Mouse (Mus musculus): ENCODE data around the gene Zfp628. TPM values are rescaled to one million over a fixed set of nuclear protein-coding genes. Genes with fewer than 3 reads are reported as not detected.

Zfp628 gene
- polyA plus RNA-seq (2017; shearing (Covaris generic)) = 1.6 TPM

DNA sequence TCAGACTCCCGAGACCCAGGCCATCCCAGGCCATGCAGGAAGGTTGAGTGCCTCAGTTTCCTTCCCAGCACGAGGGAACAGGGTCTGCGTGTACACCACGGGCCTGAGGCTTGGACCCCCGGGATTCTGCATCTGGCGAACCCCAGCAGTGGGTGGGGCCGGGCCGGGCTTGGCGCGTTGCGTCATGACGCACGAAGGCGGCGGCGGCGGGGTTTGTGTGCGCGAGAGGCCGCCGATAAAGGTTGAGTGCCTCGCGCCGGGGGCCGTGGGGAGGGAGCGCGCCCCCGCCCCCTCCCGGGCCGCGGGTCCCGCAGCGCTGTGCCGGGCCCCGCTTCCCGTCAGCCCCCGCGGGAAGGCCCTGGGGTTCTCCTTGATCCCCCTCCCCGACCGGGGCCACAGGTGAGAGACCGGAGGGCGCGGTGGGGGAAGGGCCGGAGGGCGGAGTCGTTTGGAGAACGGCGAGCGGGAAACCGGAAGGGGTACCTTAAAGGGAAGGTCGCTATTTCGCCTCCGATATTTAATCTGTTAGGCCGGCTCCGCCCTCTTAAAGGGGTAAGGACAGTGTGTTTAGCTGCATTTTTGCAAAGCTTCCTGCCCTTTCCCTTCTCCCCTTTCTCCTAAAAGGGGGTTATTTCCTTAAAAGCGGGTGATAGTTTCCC is at the start of gene Zfp628:
TSS of gene Zfp628 (plus strand) at position 211 of the 659 bp plus-strand sequence.

DNA sequence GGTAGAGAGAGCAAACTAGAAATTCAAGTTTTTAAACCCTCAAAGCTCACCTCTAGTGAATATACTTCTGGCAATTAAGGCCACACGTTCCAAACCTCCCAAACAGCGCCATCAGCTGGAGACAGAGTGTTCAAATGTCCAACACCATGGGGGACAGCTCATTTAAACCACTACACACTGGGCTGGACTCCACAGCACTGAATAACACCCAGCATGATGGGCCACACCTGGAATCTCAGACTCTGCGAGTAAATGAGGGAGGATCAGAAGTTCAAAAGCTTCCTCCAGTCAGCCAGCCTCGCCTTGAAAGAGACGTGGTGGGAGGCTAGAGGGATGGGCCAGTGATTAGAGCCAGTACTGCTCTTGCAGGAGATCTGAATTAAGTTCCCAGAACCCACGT is 44.9 kb upstream of the Zfp628 start, which contains the start of gene Isoc2b:
TSS of gene Isoc2b (minus strand) at position 126 of the 400 bp plus-strand sequence.

DNA sequence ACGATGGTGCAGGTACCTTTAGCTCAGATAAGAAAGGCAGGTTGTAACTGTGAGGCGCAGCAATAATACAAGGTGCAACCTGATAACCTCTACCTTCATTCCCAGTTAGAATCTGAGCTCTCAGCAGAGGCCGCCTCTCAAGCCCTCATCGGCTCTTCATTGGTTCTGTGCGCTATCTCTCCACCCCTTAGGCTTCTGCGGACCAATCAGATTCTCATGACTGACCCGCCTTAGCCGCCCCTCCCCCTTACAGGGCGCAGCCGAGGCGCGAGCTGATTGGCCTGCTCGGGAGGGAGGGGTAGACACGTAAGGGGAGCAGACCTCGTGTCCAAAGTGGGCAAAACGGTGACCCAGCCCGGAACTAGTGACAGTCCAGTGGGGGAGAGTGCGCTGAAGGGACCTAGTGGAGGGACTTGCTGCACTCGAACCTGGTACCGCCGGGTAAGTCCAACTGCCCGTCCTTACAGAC is 38.2 kb upstream of the Zfp628 start, which contains the start of gene Isoc2a:
TSS of gene Isoc2a (plus strand) at position 401 of the 469 bp plus-strand sequence.

DNA sequence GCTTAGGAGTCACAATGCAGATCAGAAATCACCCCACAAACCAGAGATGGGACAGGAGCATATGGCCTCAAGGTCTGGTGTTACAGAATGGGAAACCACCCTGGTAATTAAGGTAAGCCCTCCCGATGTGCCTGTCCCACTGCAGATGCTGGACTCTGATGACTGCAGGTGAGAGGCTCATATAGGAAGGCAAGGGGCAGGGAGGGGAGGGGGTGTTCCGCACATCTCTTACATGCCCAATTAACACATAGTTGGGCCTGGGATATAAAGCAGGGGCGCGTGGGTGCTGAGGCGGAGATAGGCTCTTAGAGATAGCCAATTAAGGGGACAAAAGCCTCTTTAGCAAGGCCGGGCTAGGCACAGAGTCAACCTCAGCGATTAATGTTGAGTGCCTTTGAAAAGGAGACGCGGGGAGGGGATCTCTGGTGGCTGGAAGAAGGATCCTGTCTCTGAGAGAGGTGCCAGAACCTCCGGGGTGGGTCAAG is 8.5 kb upstream of the Zfp628 start, which contains the start of gene Gm36210:
TSS of gene Gm36210 (minus strand) at position 51 of the 485 bp plus-strand sequence.

DNA sequence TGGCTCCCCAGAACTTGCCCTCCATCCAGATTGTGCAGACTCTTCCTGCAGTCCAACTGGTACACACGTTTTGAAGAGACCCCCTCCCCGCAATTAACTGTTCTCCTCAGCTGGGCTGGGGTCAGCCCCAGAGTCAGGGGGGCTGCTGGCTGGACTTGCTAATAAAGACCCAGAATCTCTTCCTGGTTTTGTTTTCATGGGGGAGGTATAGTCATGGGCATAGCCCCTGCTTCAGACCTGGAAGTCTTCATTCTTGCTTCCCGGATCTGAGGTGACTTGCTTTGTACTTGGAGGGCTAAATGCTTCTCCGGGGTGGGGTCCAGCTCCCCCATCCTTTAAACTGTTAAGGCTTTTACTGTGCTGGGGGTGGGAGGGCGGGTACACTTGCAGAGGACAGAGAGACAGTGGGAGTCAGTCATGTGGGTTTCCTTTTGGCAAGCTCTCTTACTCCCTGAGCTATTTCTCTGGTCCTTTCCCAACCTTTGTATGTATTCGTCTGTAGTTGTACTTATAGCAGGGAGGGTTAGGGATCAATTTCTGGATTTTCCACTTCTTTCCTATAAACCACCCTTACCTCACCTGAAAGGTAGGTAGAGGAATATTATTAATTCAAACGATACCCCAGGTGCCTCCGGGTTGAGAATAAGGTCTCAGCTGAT is 6.9 kb downstream of the Zfp628 start, which contains the start of gene Nat14:
TSS of gene Nat14 (plus strand) at position 205 of the 659 bp plus-strand sequence.

DNA sequence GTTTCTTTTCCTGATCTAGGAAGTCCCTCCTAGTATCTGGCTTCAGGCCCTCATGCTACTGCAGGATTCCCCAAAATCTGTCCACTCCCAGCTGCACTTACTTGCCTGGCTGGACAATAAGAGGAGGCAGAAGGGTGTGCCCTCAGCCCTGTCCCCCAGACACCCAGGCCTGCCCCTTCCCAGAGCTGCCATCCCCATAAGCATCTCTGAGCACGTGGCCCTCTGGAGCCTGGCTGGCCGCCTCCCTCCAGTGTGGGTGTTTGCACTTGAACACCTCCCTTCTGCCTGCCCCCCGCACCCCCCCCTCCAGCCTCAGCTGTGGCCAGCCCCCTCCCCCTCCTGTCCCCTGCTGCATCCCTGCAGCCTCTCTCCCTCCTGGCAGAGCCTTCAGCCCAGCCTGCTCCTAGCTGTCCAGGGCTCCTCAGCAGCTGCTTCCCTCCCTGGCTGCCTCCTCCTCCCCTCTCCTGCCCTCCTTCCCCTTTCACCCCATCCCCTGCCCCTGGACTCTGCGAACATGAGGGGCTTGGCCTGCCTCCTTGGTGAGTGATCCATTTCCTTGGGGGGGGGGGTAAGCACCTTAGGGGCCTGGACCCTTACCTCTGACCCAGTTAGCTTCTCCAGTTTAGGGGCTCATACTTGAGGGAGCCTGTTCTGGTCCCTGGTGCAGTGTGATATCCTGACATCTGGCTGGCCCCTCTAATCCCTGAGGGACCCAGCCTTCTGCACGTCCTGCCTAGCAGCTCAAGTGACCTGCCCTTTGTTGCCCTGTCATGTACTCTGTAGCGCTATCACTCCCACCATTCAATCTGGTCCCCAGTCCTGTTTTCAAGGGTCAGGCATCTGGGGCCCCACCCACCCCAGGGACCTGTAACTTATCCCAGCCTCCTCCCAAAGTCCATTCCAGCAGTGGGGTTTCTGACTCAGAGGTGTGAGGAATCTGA is 10.7 kb downstream of the Zfp628 start, which contains the start of gene Ssc5d:
TSS of gene Ssc5d (plus strand) at position 345 of the 941 bp plus-strand sequence.

DNA sequence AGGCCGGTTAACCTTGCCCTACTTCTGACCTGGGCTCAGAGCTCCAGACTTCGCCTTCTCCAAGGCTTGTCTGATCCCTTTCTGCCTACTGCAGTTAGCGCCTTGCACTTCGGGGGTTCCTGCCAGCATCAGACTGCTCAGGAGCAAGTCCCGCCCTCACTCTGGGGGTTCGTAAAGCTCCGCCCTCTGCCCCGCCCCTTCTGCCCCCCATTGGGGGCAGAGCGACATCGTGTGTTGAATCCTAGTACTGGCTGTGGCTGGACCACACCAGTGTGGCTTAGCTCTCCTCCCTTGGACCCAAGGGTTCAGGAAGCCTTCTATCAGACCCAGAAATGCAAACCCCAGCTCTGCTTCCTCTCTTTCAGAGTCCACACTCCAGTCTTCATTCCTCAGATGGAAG is 49.3 kb downstream of the Zfp628 start, which contains the start of gene Sbk2:
TSS of gene Sbk2 (minus strand) at position 135 of the 400 bp plus-strand sequence.

DNA sequence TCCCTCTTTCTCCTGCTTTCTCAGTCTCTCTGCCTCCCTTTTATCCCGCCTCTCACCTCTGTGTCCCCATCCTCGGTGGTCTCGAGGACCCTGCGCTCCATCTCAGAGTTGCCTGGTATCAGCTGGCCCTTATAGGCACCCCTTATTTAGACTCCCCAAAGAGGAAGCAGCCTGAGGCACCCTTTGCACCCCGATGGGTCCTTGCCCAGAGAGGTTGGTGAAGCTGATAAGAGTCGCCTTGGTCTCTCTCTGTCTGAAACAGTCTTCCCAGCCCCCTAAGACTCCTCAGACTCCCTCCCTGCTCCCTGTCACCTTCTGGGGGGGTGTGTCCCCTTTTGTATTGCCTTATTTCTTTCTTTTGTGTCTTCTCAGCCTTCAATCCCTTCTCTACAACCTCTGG is 56.1 kb downstream of the Zfp628 start, which contains the start of gene Sbk3:
TSS of gene Sbk3 (minus strand) at position 101 of the 400 bp plus-strand sequence.

Other genes starting within 250 kb of the Zfp628 start
- gene Hspbp1, start 230.1 kb upstream of the Zfp628 start, polyA plus RNA-seq (2017; shearing (Covaris generic)) = 82.1 TPM
- not detected for gene Brsk1, start 224.6 kb upstream of the Zfp628 start, polyA plus RNA-seq (2017; shearing (Covaris generic))
- gene Tmem150b, start 190.0 kb upstream of the Zfp628 start, polyA plus RNA-seq (2017; shearing (Covaris generic)) = 0.10 TPM
- gene Kmt5c, start 175.1 kb upstream of the Zfp628 start, polyA plus RNA-seq (2017; shearing (Covaris generic)) = 49.9 TPM
- gene Cox6b2, start 162.1 kb upstream of the Zfp628 start, polyA plus RNA-seq (2017; shearing (Covaris generic)) = 3.0 TPM
- gene Fam71e2, start 143.9 kb upstream of the Zfp628 start, polyA plus RNA-seq (2017; shearing (Covaris generic)) = not detected
- gene Il11, start 132.4 kb upstream of the Zfp628 start, polyA plus RNA-seq (2017; shearing (Covaris generic)) = not detected
- not detected for gene Tmem190, start 132.3 kb upstream of the Zfp628 start, polyA plus RNA-seq (2017; shearing (Covaris generic))
- 1.3 TPM for gene Tmem238, start 125.6 kb upstream of the Zfp628 start, polyA plus RNA-seq (2017; shearing (Covaris generic))
- 423 TPM for gene Rpl28, start 122.3 kb upstream of the Zfp628 start, polyA plus RNA-seq (2017; shearing (Covaris generic))
- gene Ube2s, start 102.6 kb upstream of the Zfp628 start, polyA plus RNA-seq (2017; shearing (Covaris generic)) = 105 TPM
- not detected for gene Shisa7, start 70.5 kb upstream of the Zfp628 start, polyA plus RNA-seq (2017; shearing (Covaris generic))
- gene Isoc2b, start 45.0 kb upstream of the Zfp628 start, polyA plus RNA-seq (2017; shearing (Covaris generic)) = 43.7 TPM
- gene Isoc2a, start 38.1 kb upstream of the Zfp628 start, polyA plus RNA-seq (2017; shearing (Covaris generic)) = 0.53 TPM
- not detected for gene Gm36210, start 8.7 kb upstream of the Zfp628 start, polyA plus RNA-seq (2017; shearing (Covaris generic))
- gene Nat14, start 6.8 kb downstream of the Zfp628 start, polyA plus RNA-seq (2017; shearing (Covaris generic)) = 0.90 TPM
- gene Ssc5d, start 10.6 kb downstream of the Zfp628 start, polyA plus RNA-seq (2017; shearing (Covaris generic)) = not detected
- 0.84 TPM for gene Sbk2, start 49.2 kb downstream of the Zfp628 start, polyA plus RNA-seq (2017; shearing (Covaris generic))
- gene Sbk3, start 56.0 kb downstream of the Zfp628 start, polyA plus RNA-seq (2017; shearing (Covaris generic)) = not detected
- 13.5 TPM for gene Zfp579, start 80.9 kb downstream of the Zfp628 start, polyA plus RNA-seq (2017; shearing (Covaris generic))
- 34.1 TPM for gene Zfp524, start 99.2 kb downstream of the Zfp628 start, polyA plus RNA-seq (2017; shearing (Covaris generic))
- 39.2 TPM for gene Fiz1, start 99.5 kb downstream of the Zfp628 start, polyA plus RNA-seq (2017; shearing (Covaris generic))
- gene Gm44973, start 100.3 kb downstream of the Zfp628 start, polyA plus RNA-seq (2017; shearing (Covaris generic)) = 5.7 TPM
- gene Zfp865, start 105.2 kb downstream of the Zfp628 start, polyA plus RNA-seq (2017; shearing (Covaris generic)) = 6.2 TPM
- gene Ccdc106, start 105.3 kb downstream of the Zfp628 start, polyA plus RNA-seq (2017; shearing (Covaris generic)) = not detected
- gene 4632433K11Rik, start 118.9 kb downstream of the Zfp628 start, polyA plus RNA-seq (2017; shearing (Covaris generic)) = not detected
- 3.7 TPM for gene Zfp784, start 123.2 kb downstream of the Zfp628 start, polyA plus RNA-seq (2017; shearing (Covaris generic))
- gene Zfp580, start 136.3 kb downstream of the Zfp628 start, polyA plus RNA-seq (2017; shearing (Covaris generic)) = 1.1 TPM
- gene U2af2, start 146.9 kb downstream of the Zfp628 start, polyA plus RNA-seq (2017; shearing (Covaris generic)) = 98.6 TPM
- gene Epn1, start 165.0 kb downstream of the Zfp628 start, polyA plus RNA-seq (2017; shearing (Covaris generic)) = 12.4 TPM
- not detected for gene Rfpl4, start 201.7 kb downstream of the Zfp628 start, polyA plus RNA-seq (2017; shearing (Covaris generic))
- gene Rasl2-9, start 210.7 kb downstream of the Zfp628 start, polyA plus RNA-seq (2017; shearing (Covaris generic)) = 0.29 TPM
- gene Vmn1r55, start 234.5 kb downstream of the Zfp628 start, polyA plus RNA-seq (2017; shearing (Covaris generic)) = 0.12 TPM